Mouse (Mus musculus): ENCODE data around the gene Lenep. TPM values are rescaled to one million over a fixed set of nuclear protein-coding genes. Genes with fewer than 3 reads are reported as not detected.

The Lenep gene
- total RNA-seq, 1 experiment from 2014 or later, result not detected

DNA sequence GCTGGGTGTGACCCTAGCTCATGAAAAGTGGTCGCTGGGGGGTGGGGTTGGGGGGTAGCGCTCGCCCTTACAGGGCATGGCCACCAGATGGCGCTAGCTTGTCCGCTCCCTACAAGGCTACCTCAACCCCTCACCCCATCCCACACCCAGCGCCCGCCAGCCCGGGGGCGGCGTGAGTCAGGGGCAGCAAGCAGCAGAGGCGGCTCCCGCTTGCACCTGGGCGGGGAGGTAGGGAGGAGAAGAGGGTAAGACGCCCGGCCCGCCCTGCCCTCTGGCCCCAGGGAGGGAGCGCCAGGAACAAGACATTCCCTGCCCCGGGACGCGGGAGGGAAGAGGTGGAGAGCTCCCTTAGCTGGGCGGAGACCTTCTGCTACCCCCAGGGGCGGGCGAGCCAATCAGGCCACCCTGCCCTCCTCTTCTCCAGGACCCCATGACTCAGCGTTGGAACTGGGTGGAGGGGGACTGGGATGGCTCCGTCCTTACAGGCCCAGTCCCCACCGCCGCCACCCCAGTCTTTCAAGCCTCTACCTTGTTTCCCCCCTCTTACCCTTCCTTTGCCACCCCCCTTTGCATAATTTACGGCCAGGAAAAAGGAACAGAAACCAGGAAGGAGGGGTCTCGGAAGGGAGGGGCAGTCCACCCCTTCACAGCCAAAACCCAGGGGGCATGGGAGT lies 24.1 kb downstream of the Lenep start:
- DNase-seq, result peak; percentile 70

DNA sequence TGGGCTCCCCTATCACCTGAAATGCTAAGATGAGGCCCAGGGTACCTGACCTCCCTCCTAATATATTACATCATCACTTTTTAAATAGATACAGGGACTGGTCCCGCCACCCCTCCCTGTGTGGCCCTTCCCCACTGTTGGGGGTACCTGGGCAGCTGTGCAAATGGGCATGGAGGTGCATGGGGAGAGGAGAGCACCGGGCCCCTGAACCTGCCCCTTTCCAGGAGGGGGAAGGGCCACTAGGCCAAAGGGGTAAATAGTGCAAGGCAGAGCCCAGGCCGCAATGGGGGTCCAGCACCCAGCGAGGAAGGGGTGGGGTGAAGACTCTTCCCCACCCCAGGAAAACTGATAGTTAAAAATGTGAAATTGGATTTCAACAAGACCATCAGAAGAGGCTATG lies 24.8 kb downstream of the Lenep start:
- no peak for DNase-seq

DNA sequence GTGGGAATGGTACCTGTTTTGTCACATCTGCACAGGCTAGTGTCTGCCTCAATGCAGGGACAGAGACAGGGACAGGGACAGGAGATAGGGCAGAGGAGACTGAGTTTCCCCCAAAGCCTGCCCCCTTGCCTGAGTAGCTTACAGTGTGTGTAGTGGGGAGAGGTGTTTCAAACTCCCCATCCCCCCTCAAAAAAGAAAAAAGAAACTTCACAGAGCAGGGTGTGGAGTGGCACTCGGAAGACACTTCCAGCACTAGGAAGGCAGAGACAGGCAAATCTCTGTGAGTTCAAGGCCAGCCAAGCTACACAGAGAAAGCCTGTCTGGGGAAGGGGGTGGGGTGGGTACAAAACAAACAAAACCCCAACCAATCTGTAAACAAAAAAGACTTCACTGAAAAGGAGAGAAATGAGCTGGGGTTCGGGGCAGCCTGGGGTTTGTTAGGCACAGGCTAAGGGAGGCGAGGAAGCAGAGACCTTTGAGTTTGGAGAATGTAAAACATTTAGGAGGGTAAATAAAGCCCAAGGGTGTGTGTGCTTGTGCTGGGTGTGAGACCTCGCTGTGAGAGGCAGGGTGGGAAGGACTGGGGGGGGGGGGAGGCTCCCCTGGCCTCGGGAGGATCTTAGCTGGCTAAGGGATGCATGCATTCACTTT lies 28.9 kb downstream of the Lenep start:
- no peak for DNase-seq

GRCm38 (mm10) chr3:89367338-89367737 lies 35.3 kb downstream of the Lenep start:
- no peak for DNase-seq

GRCm38 (mm10) chr3:89365486-89366414 lies 36.8 kb downstream of the Lenep start:
- no peak for DNase-seq

- DNase-seq, result no peak
These were observed 37.5 kb downstream of the Lenep start, which contains the start of gene Dcst1 for GRCm38 (mm10) chr3:89365153-89365485. TSS of gene Dcst1 (minus strand) at chr3:89365253.

- DNase-seq, result no peak
These were observed 38.0 kb downstream of the Lenep start for GRCm38 (mm10) chr3:89364631-89365030.

GRCm38 (mm10) chr3:89361675-89362074 lies 40.9 kb downstream of the Lenep start, which contains the start of gene Dcst2:
TSS of gene Dcst2 (plus strand) at chr3:89361975.
- DNase-seq, result no peak

DNA sequence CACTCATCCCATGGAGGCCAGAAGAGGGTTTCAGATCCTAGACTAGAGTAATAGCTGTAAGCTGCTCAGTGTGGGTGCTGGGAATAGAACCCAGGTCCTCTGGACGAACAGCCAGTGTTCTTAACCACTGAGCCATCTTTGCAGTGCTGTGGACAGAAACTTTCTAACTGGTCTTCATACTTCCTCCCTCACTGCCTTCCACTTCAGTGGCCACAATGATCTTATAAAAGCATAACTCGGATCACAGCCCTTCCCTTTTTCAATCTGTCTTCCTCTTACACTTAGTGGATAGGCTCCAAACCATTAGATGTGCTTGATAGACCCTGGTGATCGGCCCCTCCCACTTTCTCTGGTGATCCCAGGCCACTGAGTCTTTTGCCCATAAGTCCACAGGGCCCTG lies 42.4 kb downstream of the Lenep start:
- DNase-seq, result no peak

- no peak for DNase-seq
These were observed 43.0 kb downstream of the Lenep start for GRCm38 (mm10) chr3:89359630-89360029.

GRCm38 (mm10) chr3:89356029-89356428 lies 46.6 kb downstream of the Lenep start:
- DNase-seq, result no peak

DNA sequence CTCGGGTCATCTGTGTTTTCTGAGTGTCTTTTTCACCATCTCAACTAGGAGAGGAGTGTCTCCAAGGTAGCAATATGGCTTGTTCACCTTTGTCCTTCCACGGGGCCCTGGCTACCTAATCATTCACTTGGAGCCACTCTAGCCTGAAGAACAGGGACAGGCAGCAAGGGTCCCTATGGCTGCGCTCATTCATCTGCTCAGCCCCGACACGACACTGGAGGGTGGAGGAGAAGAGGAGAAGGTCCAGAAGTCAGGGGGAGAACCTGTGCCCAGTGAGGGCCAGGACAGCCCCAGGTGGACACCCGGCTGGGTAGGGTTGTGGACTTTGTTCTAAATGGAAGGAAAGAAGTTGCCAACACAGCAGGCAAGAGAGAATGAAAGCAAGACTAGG lies 47.1 kb downstream of the Lenep start:
- no peak for DNase-seq

- peak; percentile 90 for DNase-seq
These were observed 47.6 kb downstream of the Lenep start for GRCm38 (mm10) chr3:89354816-89355511.

- DNase-seq, result no peak
These were observed 51.3 kb downstream of the Lenep start for GRCm38 (mm10) chr3:89351271-89351670.

Other genes with a start within 250 kb of the Lenep start
- gene Hcn3, start 242.6 kb downstream of the Lenep start, total RNA-seq (2021), result 9.3 and 17.7 TPM in 2 replicates
- 98.4 and 103 TPM in 2 replicates for gene Clk2, start 238.0 kb downstream of the Lenep start, total RNA-seq (2021)
- 98.4 and 112 TPM in 2 replicates for gene Scamp3, start 225.3 kb downstream of the Lenep start, total RNA-seq (2021)
- gene Fam189b, start 219.7 kb downstream of the Lenep start, total RNA-seq (2021), result 17.1 and 23.7 TPM in 2 replicates
- 72.4 and 79.0 TPM in 2 replicates for gene Gba, start 199.9 kb downstream of the Lenep start, total RNA-seq (2021)
- gene Thbs3, start 187.6 kb downstream of the Lenep start, total RNA-seq (2021), result 6.1 and 8.7 TPM in 2 replicates
- gene Mtx1, start 175.7 kb downstream of the Lenep start, total RNA-seq (2021), result 143 and 154 TPM in 2 replicates
- gene Muc1, start 173.7 kb downstream of the Lenep start, total RNA-seq (2021), result not detected in 2 replicates
- 126 and 127 TPM in 2 replicates for gene Krtcap2, start 156.8 kb downstream of the Lenep start, total RNA-seq (2021)
- 2.6 and 3.2 TPM in 2 replicates for gene Trim46, start 156.5 kb downstream of the Lenep start, total RNA-seq (2021)
- 106 and 137 TPM in 2 replicates for gene Dpm3, start 143.4 kb downstream of the Lenep start, total RNA-seq (2021)
- 44.7 and 51.4 TPM in 2 replicates for gene Slc50a1, start 132.2 kb downstream of the Lenep start, total RNA-seq (2021)
- 11.6 and 17.2 TPM in 2 replicates for gene Efna1, start 121.7 kb downstream of the Lenep start, total RNA-seq (2021)
- gene Efna3, start 79.8 kb downstream of the Lenep start, total RNA-seq (2021), result 0.27 TPM in 1 of 2 replicates, not detected in the other
- gene Efna4, start 64.8 kb downstream of the Lenep start, total RNA-seq (2021), result 1.7 TPM in 1 of 2 replicates, not detected in the other
- gene Adam15, start 52.8 kb downstream of the Lenep start, total RNA-seq (2021), result 50.4 and 65.1 TPM in 2 replicates
- 0.38 and 0.76 TPM in 2 replicates for gene Dcst2, start 40.8 kb downstream of the Lenep start, total RNA-seq (2021)
- 0.55 TPM in 1 of 2 replicates, not detected in the other for gene Dcst1, start 37.5 kb downstream of the Lenep start, total RNA-seq (2021)
- 98.2 and 110 TPM in 2 replicates for gene Zbtb7b, start 8.0 kb downstream of the Lenep start, total RNA-seq (2021)
- 34.7 and 35.4 TPM in 2 replicates for gene Flad1, start 9.1 kb upstream of the Lenep start, total RNA-seq (2021)
- gene Cks1b, start 15.6 kb upstream of the Lenep start, total RNA-seq (2021), result 24.8 and 26.2 TPM in 2 replicates
- gene Shc1, start 15.7 kb upstream of the Lenep start, total RNA-seq (2021), result 74.4 and 101 TPM in 2 replicates
- gene Pygo2, start 27.4 kb upstream of the Lenep start, total RNA-seq (2021), result 38.6 and 46.8 TPM in 2 replicates
- gene Pbxip1, start 33.9 kb upstream of the Lenep start, total RNA-seq (2021), result 37.9 and 51.1 TPM in 2 replicates
- 31.7 and 53.8 TPM in 2 replicates for gene Pmvk, start 51.7 kb upstream of the Lenep start, total RNA-seq (2021)
- 4.1 and 5.5 TPM in 2 replicates for gene Kcnn3, start 117.4 kb upstream of the Lenep start, total RNA-seq (2021)

Data from adrenal gland, postnatal 25 days (tissue).